In genomic region chr15:102079924-102080323, GRCm38 (mm10) we compare ENCODE assay signal across 1 mouse cellular context. TPM values are rescaled to one million over a fixed set of nuclear protein-coding genes. Genes with fewer than 3 reads are reported as not detected.
"Had no signal": no experiment of that assay in that cellular context is flagged by ENCODE, and none has a peak within 500 bp of the region (broad histone marks: within the 10 kb centered on the region; RNA-seq: fewer than 3 reads in every experiment).

No protein-coding gene starts in this region.

RNA-seq across cellular contexts. Expression of gene Tns2, which starts 20.3 kb away (rescaled TPM):
- total RNA-seq: granulocyte monocyte progenitor cell, adult 5-6 weeks had no signal
